ENCODE assay signal across 7 mouse cellular contexts in the genomic region with DNA sequence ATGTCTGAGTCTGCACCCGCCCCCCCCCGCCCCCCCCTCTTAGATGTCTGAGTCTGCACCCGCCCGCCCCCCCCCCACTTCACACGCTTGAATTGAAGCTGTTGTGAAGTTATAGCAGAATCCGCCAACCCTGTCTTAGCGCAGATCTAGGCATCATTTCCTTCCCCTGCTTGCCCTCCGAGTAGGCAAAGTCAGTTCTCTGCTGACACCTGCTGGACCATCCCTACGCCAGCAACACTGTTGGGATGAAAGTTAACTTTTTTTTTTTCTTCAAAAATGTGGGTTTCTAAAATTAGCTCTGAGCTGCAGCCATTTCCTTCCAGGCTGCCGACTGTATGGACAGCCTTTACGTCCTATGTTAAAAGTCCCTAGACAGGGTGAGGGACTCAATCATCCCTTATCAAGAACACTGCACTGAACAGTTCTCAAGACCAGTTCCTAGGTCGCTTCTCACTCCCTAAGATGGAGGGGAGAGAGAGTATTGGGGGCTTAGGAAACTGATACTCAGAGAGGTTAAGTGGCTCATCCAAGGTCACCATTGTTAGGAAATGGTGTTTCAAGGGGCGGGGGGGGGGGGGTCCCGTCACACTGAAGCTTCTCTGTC. TPM values are rescaled to one million over a fixed set of nuclear protein-coding genes. Genes with fewer than 3 reads are reported as not detected.
A peak's percentile ranks its signal among the peaks of the same experiment; 100 is the strongest.
DNase-seq lines count a peak whose midpoint lies in the region; ATAC-seq and TF ChIP-seq lines count a peak whose summit lies in the region.

No protein-coding gene starts in this region.

- no peaks in the 10 kb centered on the region for H3K4me1 ChIP-seq in forebrain, postnatal 0 days (ENCODE audit: insufficient read depth)
- H3K4me1 ChIP-seq in intestine, embryonic 16.5 days (ENCODE audit: control insufficient read depth, insufficient read depth, low read length) = peaks cover 3% of the 10 kb centered on the region; the same call in 1 of the 2 replicates
- H3K4me1 ChIP-seq in olfactory bulb, adult 2 months (ENCODE audit: control insufficient read depth, insufficient read depth, low read length) = no peaks in the 10 kb centered on the region

- no peaks in the 10 kb centered on the region for H3K9me3 ChIP-seq in forebrain, postnatal 0 days (ENCODE audit: low read length)
- no peaks in the 10 kb centered on the region for H3K9me3 ChIP-seq in intestine, embryonic 16.5 days (ENCODE audit: control insufficient read depth, low read length)

- DNase-seq in urinary bladder, postnatal 14 days (ENCODE audit: low spot score) = peak; percentile 74
- no peak for DNase-seq in urinary bladder, postnatal 10 days (ENCODE audit: low spot score)
- DNase-seq in adrenal gland, postnatal 10 days = peak; percentile 76
- peak; percentile 80 for DNase-seq in forebrain, postnatal 0 days
- peak; percentile 67 to 75 for DNase-seq in lung, adult 18-20 months

- TF ChIP-seq POLR2A in olfactory bulb, adult 2 months (IDR thresholded peaks at IDR 0.05; ENCODE audit: insufficient read depth, low read depth, low read length) = no peak

- H3K27ac ChIP-seq in forebrain, postnatal 0 days (ENCODE audit: low read depth, low read length) = no peak overlapping the region
- H3K27ac ChIP-seq in intestine, embryonic 16.5 days (ENCODE audit: low read length) = no peak overlapping the region
- H3K27ac ChIP-seq in olfactory bulb, adult 2 months (ENCODE audit: insufficient read depth, low read depth, low read length) = no peak overlapping the region

- no peak overlapping the region for H3K4me3 ChIP-seq in forebrain, postnatal 0 days (ENCODE audit: low read depth, low read length)
- no peak overlapping the region for H3K4me3 ChIP-seq in intestine, embryonic 16.5 days (ENCODE audit: low read length)
- H3K4me3 ChIP-seq in olfactory bulb, adult 2 months (ENCODE audit: insufficient read depth, low read depth, low read length) = no peak overlapping the region

- H3K36me3 ChIP-seq in forebrain, postnatal 0 days (ENCODE audit: insufficient read depth) = no peaks in the 10 kb centered on the region
- no peaks in the 10 kb centered on the region for H3K36me3 ChIP-seq in intestine, embryonic 16.5 days (ENCODE audit: control insufficient read depth, insufficient read depth, low read length)

- H3K4me2 ChIP-seq in forebrain, postnatal 0 days (ENCODE audit: low read depth) = no peak overlapping the region
- 0 out of 2 replicates have a peak overlapping the region, but pooled peaks have one; percentile 10 for H3K4me2 ChIP-seq in intestine, embryonic 16.5 days (ENCODE audit: low read depth, low read length)

- H3K9ac ChIP-seq in forebrain, postnatal 0 days = no peak overlapping the region
- H3K9ac ChIP-seq in intestine, embryonic 16.5 days (ENCODE audit: low read depth, low read length) = no peak overlapping the region

- peak; percentile 87 for ATAC-seq in forebrain, postnatal 0 days
- ATAC-seq in intestine, embryonic 16.5 days = peak; percentile 58

- H3K27me3 ChIP-seq in forebrain, postnatal 0 days (ENCODE audit: insufficient read depth, low read length) = peaks cover 43% of the 10 kb centered on the region
- peaks cover 16% of the 10 kb centered on the region; the same call in 1 of the 2 replicates for H3K27me3 ChIP-seq in intestine, embryonic 16.5 days (replicated peaks; ENCODE audit: control insufficient read depth, insufficient read depth, low read length)

- 5% methylated on average over 13 of the region's 14 CpGs for WGBS in forebrain, postnatal 0 days
- WGBS in intestine, embryonic 16.5 days = 4% methylated on average over 14 of the region's 14 CpGs
- WGBS in olfactory bulb, adult 2 months = 7% methylated on average over 14 of the region's 14 CpGs

- TF ChIP-seq CTCF in forebrain, postnatal 0 days (IDR thresholded peaks at IDR 0.05; ENCODE audit: low read depth) = peak; percentile 91
- peak; percentile 42; the same call in 1 of the 2 replicates for TF ChIP-seq CTCF in olfactory bulb, adult 2 months (IDR thresholded peaks at IDR 0.05; ENCODE audit: insufficient read depth, low read depth, low read length)

RNA-seq across cellular contexts. Expression of gene Hlx, which starts 5.6 kb away (rescaled TPM):
- total RNA-seq in adrenal gland, postnatal 10 days (2021) = 10 to 100 TPM; 40.7 to 47.8 TPM
- total RNA-seq in forebrain, postnatal 0 days (2014; rRNA removed) = 1.2 and 2.8 TPM in 2 replicates
- polyA plus RNA-seq in forebrain, postnatal 0 days (2015; fragmentation: Nextera tagmentation; extraction: Ambion mirVana) = 1.6 and 2.4 TPM in 2 replicates
- polyA plus RNA-seq in intestine, embryonic 16.5 days (2015; fragmentation: Nextera tagmentation; extraction: Ambion mirVana) = 30.0 and 33.8 TPM in 2 replicates
- not detected in 2 replicates for polyA plus RNA-seq in olfactory bulb, adult 2 months (2012; ENCODE audit: insufficient read depth, insufficient read length, low replicate concordance, missing spikeins)
